Mouse (Mus musculus) embryonic facial prominence, embryonic 11.5 days (tissue): ENCODE measurements around the gene Nat8. TPM values are rescaled to one million over a fixed set of nuclear protein-coding genes. Genes with fewer than 3 reads are reported as not detected.

Experiments
- ATAC-seq: fragments of 200-750 bp; cut with Nextera tagmentation; replicated peaks from 2 replicates; pipeline ENCODE4 v1.8.0; 2017; ENCODE audit warnings: low read depth; ENCODE audit not compliant: insufficient number of reproducible peaks, low FRiP score, low TSS enrichment
- DNase-seq: peaks from one replicate; pipeline ENCODE4 v3.0.0-alpha.2; 2015; ENCODE audit warnings: low spot score
- H3K27ac ChIP-seq: fragments of 300-500 bp; sonication (generic); replicated peaks from 2 replicates; pipeline ENCODE4 v1.5.1; 2014; ENCODE audit warnings: mild to moderate bottlenecking, low read depth, low read length, control low read depth
- H3K27me3 ChIP-seq: fragments of 300-500 bp; sonication (generic); 2 replicates; pipeline ENCODE4 v1.6.1; 2014; ENCODE audit warnings: mild to moderate bottlenecking, low read length, moderate library complexity, mixed read lengths; ENCODE audit not compliant: control insufficient read depth, insufficient read depth
- H3K36me3 ChIP-seq: fragments of 300-500 bp; sonication (generic); replicated peaks from 2 replicates; pipeline ENCODE4 v1.6.1; 2014; ENCODE audit warnings: low read depth, mild to moderate bottlenecking, low read length, moderate library complexity, mixed read lengths; ENCODE audit not compliant: control insufficient read depth, insufficient read depth
- H3K4me1 ChIP-seq: fragments of 300-500 bp; sonication (generic); 2 replicates; pipeline ENCODE4 v1.6.1; 2014; ENCODE audit warnings: low read length, mixed read lengths; ENCODE audit not compliant: control insufficient read depth, insufficient read depth
- H3K4me2 ChIP-seq: fragments of 300-500 bp; sonication (generic); 2 replicates; pipeline ENCODE4 v1.6.1; 2014; ENCODE audit warnings: low read depth, mild to moderate bottlenecking, control low read depth, low read length, moderate library complexity
- H3K4me3 ChIP-seq: fragments of 300-500 bp; sonication (generic); 2 replicates; pipeline ENCODE4 v1.5.1; 2014; ENCODE audit warnings: low read depth, low read length, control low read depth
- H3K9ac ChIP-seq: fragments of 300-500 bp; sonication (generic); replicated peaks from 2 replicates; pipeline ENCODE4 v1.6.1; 2014; ENCODE audit warnings: mild to moderate bottlenecking, control low read depth, low read length
- H3K9me3 ChIP-seq: fragments of 300-500 bp; sonication (generic); replicated peaks from 2 replicates; pipeline ENCODE4 v1.6.1; 2016; ENCODE audit warnings: mild to moderate bottlenecking, low read length, inconsistent platforms, mixed read lengths; ENCODE audit not compliant: control insufficient read depth
- WGBS: fragments of 180-500 bp; shearing (Covaris S2); extraction: QIAGEN DNeasy Blood & Tissue Kit; methylation state at CpG from one replicate; pipeline ENCODE4 v1.1.7; 2014; 5-methylcytosine and 5-hydroxymethylcytosine counted together
- polyA plus RNA-seq: library from polyadenylated mRNA; unstranded; fragments of >200 nt; fragmentation: Nextera tagmentation; extraction: Ambion mirVana; gene quantifications from 2 replicates; pipeline ENCODE4 v1.2.1, GENCODE M21; 2014

The Nat8 gene
- polyA plus RNA-seq, 1 experiment from 2014 or later = not detected

DNA sequence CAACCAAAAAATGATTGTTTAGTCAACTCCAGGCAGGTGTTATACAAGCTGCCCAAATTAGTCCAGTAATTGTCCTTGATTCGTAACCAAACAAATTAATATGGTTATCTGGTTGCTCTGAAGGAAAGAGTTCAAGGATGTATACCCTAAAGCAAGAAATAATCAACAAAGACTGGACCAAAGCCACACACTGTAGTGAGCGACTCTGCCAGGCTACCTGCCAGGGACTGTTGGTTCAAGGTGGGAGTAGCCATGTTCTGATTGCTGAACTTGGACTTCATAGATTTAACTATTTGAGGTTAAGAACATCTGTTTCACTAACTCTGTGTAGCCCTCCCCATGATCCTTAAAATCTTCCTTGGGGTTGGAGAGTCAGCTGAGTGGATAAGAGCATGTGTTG is 31.3 kb upstream of the Nat8 start:
- no peak overlapping the region for H3K4me2 ChIP-seq
- DNase-seq (no peak), ATAC-seq (no peak)
- H3K36me3 ChIP-seq = no peaks in the 10 kb centered on the region
- H3K4me1 ChIP-seq = no peaks in the 10 kb centered on the region
- H3K4me3 ChIP-seq = no peak overlapping the region
- no peaks in the 10 kb centered on the region for H3K27me3 ChIP-seq
- H3K9ac ChIP-seq = no peak overlapping the region
- H3K27ac ChIP-seq = no peak overlapping the region
- no peaks in the 10 kb centered on the region for H3K9me3 ChIP-seq
- 79% methylated on average over 2 of the region's 2 CpGs for WGBS

- Histone ChIP-seq H3K27ac (no peak overlapping the region), H3K36me3 (no peaks in the 10 kb centered on the region), H3K4me2 (no peak overlapping the region), H3K9me3 (no peaks in the 10 kb centered on the region), H3K27me3 (no peaks in the 10 kb centered on the region), H3K4me1 (no peaks in the 10 kb centered on the region), H3K9ac (no peak overlapping the region), H3K4me3 (no peak overlapping the region)
- no peak for DNase-seq
- no peak for ATAC-seq
- 79% methylated on average over 3 of the region's 3 CpGs for WGBS
Measured at GRCm38 (mm10) chr6:85862565-85862964, 30.7 kb upstream of the Nat8 start.

GRCm38 (mm10) chr6:85861247-85861646 is 29.4 kb upstream of the Nat8 start:
- H3K4me2 ChIP-seq = no peak overlapping the region
- DNase-seq = no peak
- no peak overlapping the region for H3K9ac ChIP-seq
- 77% methylated on average over 3 of the region's 3 CpGs for WGBS
- no peaks in the 10 kb centered on the region for H3K9me3 ChIP-seq
- no peaks in the 10 kb centered on the region for H3K27me3 ChIP-seq
- no peak for ATAC-seq
- H3K27ac ChIP-seq = no peak overlapping the region
- H3K36me3 ChIP-seq = no peaks in the 10 kb centered on the region
- no peak overlapping the region for H3K4me3 ChIP-seq
- H3K4me1 ChIP-seq = no peaks in the 10 kb centered on the region

- no peaks in the 10 kb centered on the region for H3K27me3 ChIP-seq
- no peaks in the 10 kb centered on the region for H3K4me1 ChIP-seq
- WGBS = 96% methylated on average over 1 of the region's 1 CpGs
Measured at GRCm38 (mm10) chr6:85856194-85856678, 24.4 kb upstream of the Nat8 start.

DNA sequence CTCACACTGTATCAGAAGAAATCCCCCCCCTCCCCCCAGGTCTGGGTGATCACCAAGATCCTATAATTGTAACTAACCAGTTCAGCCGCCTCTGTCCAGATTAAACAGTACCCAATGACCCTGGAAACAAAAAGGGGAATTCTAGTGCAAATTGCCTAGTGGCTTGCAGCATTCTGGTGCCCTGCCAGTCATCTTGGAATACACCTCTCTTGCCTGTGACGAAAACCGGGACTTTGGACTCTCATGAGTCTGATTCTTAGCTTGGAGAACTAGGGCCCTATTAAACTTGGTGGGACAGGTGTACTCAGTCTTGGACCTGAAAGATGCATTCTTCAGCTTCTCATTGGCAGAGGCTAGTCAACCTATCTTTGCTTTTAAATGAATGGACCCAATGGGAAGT is 21.6 kb upstream of the Nat8 start:
- DNase-seq = no peak

More at GRCm38 (mm10) chr6:85856194-85856678, 24.4 kb upstream of the Nat8 start:
- Histone ChIP-seq H3K9me3 (no peaks in the 10 kb centered on the region), H3K9ac (no peak overlapping the region), H3K4me3 (no peak overlapping the region), H3K36me3 (no peaks in the 10 kb centered on the region), H3K4me2 (no peak overlapping the region), H3K27ac (no peak overlapping the region)
- no peak for DNase-seq
- ATAC-seq = no peak

GRCm38 (mm10) chr6:85851062-85851773 is 19.3 kb upstream of the Nat8 start:
- no peak for DNase-seq
- Histone ChIP-seq H3K9me3 (no peaks in the 10 kb centered on the region), H3K36me3 (no peaks in the 10 kb centered on the region), H3K4me3 (no peak overlapping the region), H3K4me2 (no peak overlapping the region), H3K9ac (no peak overlapping the region), H3K27ac (no peak overlapping the region), H3K4me1 (no peaks in the 10 kb centered on the region), H3K27me3 (no peaks in the 10 kb centered on the region)
- no peak for ATAC-seq
- WGBS = 92% methylated on average over 7 of the region's 7 CpGs

More for the DNA sequence above, 21.6 kb upstream of the Nat8 start:
- Histone ChIP-seq H3K27ac (no peak overlapping the region), H3K9me3 (no peaks in the 10 kb centered on the region), H3K4me1 (no peaks in the 10 kb centered on the region), H3K36me3 (no peaks in the 10 kb centered on the region), H3K4me2 (no peak overlapping the region), H3K9ac (no peak overlapping the region), H3K27me3 (no peaks in the 10 kb centered on the region), H3K4me3 (no peak overlapping the region)
- no peak for ATAC-seq
- WGBS = 72% methylated on average over 3 of the region's 3 CpGs

GRCm38 (mm10) chr6:85849240-85849639 is 17.4 kb upstream of the Nat8 start:
- no peaks in the 10 kb centered on the region for H3K27me3 ChIP-seq
- no peaks in the 10 kb centered on the region for H3K9me3 ChIP-seq
- H3K36me3 ChIP-seq = no peaks in the 10 kb centered on the region
- DNase-seq = no peak
- no peak overlapping the region for H3K9ac ChIP-seq
- no peak for ATAC-seq
- no peak overlapping the region for H3K4me2 ChIP-seq
- H3K4me1 ChIP-seq = no peaks in the 10 kb centered on the region
- 28% methylated on average over 2 of the region's 2 CpGs for WGBS
- H3K27ac ChIP-seq = no peak overlapping the region
- no peak overlapping the region for H3K4me3 ChIP-seq

- Histone ChIP-seq H3K4me1 (no peaks in the 10 kb centered on the region), H3K4me2 (no peak overlapping the region), H3K4me3 (no peak overlapping the region), H3K36me3 (no peaks in the 10 kb centered on the region), H3K27ac (no peak overlapping the region), H3K9ac (no peak overlapping the region), H3K27me3 (no peaks in the 10 kb centered on the region), H3K9me3 (no peaks in the 10 kb centered on the region)
- DNase-seq = no peak
- ATAC-seq = no peak
- WGBS = 90% methylated on average over 4 of the region's 4 CpGs
Measured at GRCm38 (mm10) chr6:85848140-85848539, 16.3 kb upstream of the Nat8 start.
